Mouse (Mus musculus) thymus, adult 18-20 months (tissue): ENCODE results near the gene Fam170b.

Source experiments
- DNase-seq, 2 experiments: peaks; one replicate each; pipeline ENCODE4 v3.0.0; 2022; ENCODE audit warnings: mixed read lengths in 2 of 2

The Fam170b gene

DNA sequence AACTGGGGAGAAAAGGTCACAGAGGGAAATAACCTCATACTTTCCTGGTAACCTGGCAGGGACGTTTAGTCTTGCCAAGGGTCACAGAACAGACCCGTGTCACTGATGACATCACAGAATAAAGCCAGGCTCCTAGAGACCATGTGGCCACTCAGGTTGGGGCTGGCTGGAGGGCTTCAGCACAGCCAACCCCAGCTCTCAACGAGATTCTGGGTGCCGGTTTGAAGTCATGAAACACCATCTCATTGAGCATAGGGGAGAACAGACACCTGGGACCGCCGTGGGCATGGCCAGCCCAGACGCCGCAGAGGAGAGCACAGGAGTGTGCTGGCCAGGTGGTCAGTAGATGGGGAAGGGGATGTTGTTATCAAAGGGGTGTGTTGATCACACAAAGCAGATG, at the start of gene Fam170b:
Gene Fam170b, plus strand, starts transcription at position 116 of the 400 bp plus-strand sequence.
- no peak for DNase-seq

- peak in 1 of 2 experiments; percentile 7 for DNase-seq
Observed at GRCm38 (mm10) chr14:32784130-32784747, 49.5 kb upstream of the Fam170b start.

- DNase-seq = no peak
Observed at GRCm38 (mm10) chr14:32784748-32785134, 49.0 kb upstream of the Fam170b start.

GRCm38 (mm10) chr14:32785556-32786130, 48.1 kb upstream of the Fam170b start, which contains the start of gene Tmem273:
Gene Tmem273 (plus strand): TSS chr14:32785963.
- no peak for DNase-seq

GRCm38 (mm10) chr14:32787691-32788090, 46.1 kb upstream of the Fam170b start:
- DNase-seq = no peak

DNA sequence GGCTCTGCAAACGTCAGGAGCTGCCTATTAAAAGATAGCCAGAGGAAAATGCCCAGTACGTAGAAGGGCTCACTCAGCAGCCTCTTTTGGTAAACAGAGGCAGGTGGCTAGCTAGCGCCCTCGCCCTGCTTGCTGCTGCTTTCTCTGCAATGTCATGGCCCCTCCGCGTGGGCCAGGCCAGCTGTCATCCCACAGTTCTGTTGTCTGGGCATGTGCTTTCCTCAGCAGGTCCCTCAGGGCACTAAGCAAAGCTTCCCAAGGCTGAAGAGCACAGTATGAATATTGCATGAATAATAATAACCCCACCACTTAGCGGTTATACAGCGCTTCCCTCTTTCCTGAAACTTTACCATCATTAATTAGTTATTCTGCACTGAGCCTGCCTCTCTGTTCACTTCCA, 37.4 kb upstream of the Fam170b start:
- DNase-seq = no peak

DNA sequence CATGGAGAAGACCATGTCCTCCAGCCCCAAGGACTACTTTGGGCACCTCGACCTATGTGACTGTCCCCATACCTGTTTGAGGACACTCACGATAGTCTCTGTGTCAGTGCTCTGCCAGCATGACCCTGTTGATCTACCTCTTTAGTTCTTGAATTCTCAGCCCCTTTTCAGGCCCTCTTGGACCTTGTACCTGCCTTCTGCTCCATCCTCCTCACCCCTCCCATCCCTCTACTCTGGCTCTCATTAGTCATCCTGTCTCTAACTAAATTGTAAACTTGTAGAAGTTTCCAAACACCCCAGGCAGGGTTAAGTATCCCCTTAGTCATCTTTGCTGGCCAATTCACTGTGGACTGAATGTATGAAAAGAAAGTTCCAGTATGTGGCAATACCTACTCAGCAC, 36.0 kb upstream of the Fam170b start:
- no peak for DNase-seq

- no peak for DNase-seq
Observed at GRCm38 (mm10) chr14:32798355-32798754, 35.4 kb upstream of the Fam170b start.

- no peak for DNase-seq
Observed at GRCm38 (mm10) chr14:32800048-32800447, 33.7 kb upstream of the Fam170b start.

DNA sequence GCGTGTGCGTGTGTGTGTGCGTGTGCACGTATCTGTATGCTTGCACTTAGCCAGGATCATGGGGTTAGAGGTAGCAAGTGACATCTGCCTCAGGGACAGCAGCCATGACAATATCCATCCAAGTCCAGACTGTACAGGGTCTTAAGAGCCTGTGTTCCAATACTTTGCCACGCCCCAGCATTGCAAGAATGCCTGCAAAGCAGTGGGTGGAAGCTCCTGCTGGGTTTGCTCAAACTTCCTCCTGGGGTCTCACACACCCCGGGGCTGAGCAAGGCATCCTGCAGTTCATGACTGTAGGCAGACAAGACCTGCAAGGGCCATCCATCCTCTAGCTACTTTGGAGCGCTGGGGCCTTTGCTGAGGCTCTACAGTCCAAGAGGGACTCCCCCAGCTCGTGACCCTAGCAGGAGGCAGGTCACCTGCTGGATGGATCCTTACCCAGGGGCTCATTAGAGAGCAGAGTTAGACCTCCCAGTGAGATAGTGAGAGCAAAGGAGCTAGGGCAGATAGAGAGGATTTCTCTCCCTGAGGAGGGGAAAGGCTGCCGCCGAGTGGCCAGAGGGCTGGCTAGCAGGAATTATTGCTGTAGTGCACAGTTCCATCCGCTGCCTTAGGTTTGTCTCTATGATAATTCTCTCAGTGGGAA, 32.6 kb upstream of the Fam170b start:
- no peak for DNase-seq

DNA sequence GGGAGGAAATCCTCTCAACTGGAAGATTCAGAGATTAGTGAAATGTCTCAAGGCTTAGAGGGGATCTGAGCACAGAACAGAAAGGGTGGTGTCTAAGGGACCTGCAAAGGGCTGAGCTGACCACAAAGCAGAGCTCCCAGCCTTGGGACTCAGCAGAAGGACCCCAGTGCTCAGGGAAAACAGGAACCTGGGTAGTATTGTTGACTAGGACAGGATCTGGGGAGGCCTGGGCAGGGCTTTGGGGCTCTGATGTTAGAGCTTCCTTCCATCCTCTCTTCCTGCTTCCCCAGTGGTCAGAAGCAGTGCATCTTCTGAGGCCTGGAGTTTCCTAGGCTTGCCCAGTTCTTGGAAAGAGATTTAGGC, 32.1 kb upstream of the Fam170b start:
- no peak for DNase-seq

GRCm38 (mm10) chr14:32810111-32810510, 23.7 kb upstream of the Fam170b start:
- DNase-seq = no peak

DNA sequence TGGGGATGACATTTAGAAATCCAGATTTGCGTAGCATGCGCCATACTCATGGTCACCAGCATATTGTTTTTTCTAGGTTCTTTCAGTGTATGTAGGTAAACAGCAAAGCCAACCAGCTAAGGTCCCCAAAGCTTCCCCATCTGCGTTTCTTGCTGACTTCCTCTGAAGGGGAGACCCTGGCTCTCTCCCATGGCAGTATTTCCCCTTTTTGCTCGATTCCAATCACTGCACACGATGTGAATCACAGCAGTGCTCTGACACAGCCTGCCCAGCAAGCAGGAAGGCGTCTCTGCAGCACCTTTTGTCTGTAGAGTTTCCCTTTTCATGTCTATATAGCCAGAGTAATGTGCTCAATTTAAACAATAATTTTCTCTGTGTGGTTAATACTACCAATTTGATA, 21.3 kb upstream of the Fam170b start:
- DNase-seq = no peak

DNA sequence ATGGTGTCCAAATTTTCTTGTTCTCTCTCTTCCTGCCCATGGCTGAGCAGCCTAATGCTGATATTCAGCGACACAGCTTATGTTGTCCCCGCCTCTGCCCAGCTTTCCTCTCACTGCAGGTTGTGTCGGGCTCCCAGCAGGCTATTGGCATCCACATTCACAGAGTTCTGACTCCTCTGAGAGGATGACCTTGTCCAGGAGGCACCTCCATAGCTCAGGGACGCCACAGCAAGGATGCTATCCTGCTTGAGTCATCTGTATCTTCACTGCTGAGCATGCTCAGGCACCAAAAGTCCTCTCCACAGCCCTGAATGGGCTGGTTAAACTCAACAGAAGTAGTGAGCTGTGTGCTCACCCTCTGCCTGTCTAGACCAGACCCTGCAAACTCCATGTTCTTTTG, 18.8 kb upstream of the Fam170b start:
- no peak for DNase-seq

DNA sequence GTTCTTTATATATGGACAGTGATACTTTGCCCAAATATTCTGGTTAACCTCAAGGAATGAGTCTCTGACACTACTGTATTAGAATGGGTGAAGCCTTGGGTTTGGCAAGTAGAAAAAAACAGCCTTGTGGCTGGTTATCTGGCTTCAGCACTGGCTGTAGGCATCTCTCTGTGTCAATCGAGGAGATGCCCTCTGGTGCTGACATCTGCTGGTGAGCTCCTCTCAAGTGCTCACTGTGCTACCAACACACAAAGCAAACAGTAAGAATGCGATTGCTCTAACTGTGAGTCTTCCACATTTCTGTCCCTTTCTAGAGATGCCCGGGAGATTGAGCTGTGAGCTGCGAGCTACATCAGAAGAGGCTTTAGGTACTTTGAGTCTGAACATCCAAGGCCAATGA, 17.2 kb upstream of the Fam170b start:
- DNase-seq = no peak

- DNase-seq = no peak
Observed at GRCm38 (mm10) chr14:32817258-32817657, 16.5 kb upstream of the Fam170b start.

DNA sequence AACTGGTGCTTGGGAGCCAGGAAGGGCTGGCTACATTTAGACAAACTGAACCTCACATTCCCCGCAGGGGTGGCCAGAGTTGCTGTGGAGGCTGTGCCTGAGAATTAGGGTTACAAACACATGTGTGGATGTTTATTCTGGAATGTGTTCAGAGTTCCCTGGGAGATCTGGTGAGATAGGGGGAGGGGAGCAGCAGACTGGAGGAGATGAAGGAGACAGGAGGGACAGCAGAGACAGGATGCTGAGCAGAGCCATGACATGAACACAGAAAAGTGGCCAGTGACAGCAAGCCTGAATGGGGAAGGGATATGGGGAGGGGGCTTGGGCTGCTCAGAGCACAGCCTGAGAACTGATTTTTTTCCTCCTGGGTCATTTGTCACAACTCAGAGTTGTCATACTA, 14.5 kb upstream of the Fam170b start:
- no peak for DNase-seq

DNA sequence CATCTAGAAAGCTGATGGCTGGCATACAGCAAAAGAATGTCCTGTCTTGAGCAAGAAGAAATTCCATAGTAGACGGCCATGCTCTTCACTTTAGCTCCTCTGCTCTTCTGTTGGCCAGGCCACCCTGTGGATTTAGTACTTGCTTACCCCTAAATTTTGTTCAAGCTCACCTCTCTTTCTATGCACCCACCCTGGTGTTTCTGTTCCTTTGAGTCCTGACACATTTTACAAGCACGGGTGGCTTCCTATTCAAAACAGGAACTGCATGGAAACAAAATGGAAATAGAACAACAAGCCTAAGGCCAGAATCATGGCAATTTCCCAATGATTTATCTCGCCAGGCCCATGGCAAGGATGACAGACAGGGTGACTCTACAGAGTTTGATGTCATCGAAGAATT, 10.9 kb upstream of the Fam170b start:
- DNase-seq = no peak

GRCm38 (mm10) chr14:32823861-32824260, 9.9 kb upstream of the Fam170b start:
- no peak for DNase-seq

GRCm38 (mm10) chr14:32824267-32825150, 9.3 kb upstream of the Fam170b start:
- DNase-seq = no peak

GRCm38 (mm10) chr14:32825426-32826032, 8.2 kb upstream of the Fam170b start:
- DNase-seq = no peak

GRCm38 (mm10) chr14:32827165-32827564, 6.6 kb upstream of the Fam170b start:
- no peak for DNase-seq
